Mouse (Mus musculus): Measurements from ENCODE around the gene Jkamp. TPM values are rescaled to one million over a fixed set of nuclear protein-coding genes. Genes with fewer than 3 reads are reported as not detected.

Gene Jkamp
- polyA plus RNA-seq, 1 experiment from 2014 or later, result 63.0 TPM

- Histone ChIP-seq H3K27ac (ENCODE audit: poor library complexity, severe bottlenecking) (peak overlapping the region; percentile 93), H3K9me3 (replicated peaks) (no peaks in the 10 kb centered on the region), H3K9ac (peak overlapping the region; percentile 78), H3K27me3 (replicated peaks) (no peaks in the 10 kb centered on the region), H3K4me3 (peak overlapping the region; percentile 67), H3K36me3 (peaks cover 9% of the 10 kb centered on the region), H3K4me1 (replicated peaks) (peaks cover 26% of the 10 kb centered on the region), H3K4me2 (peak overlapping the region; percentile 73)
- WGBS, result 2% methylated on average over 18 of the region's 18 CpGs
- ATAC-seq (ENCODE audit: insufficient number of reproducible peaks, low FRiP score), result no peak
These were observed 907 bp downstream of the Jkamp start for GRCm38 (mm10) chr12:72086166-72086825.

GRCm38 (mm10) chr12:72089802-72090201 is 4.4 kb downstream of the Jkamp start:
- Histone ChIP-seq H3K36me3 (peaks cover 42% of the 10 kb centered on the region), H3K4me3 (no peak overlapping the region), H3K4me1 (replicated peaks) (peaks cover 12% of the 10 kb centered on the region; the same call in 1 of the 2 replicates), H3K9me3 (replicated peaks) (no peaks in the 10 kb centered on the region), H3K27me3 (replicated peaks) (no peaks in the 10 kb centered on the region), H3K27ac (ENCODE audit: poor library complexity, severe bottlenecking) (no peak overlapping the region), H3K9ac (no peak overlapping the region), H3K4me2 (no peak overlapping the region)
- 88% methylated on average over 4 of the region's 4 CpGs for WGBS
- ATAC-seq (ENCODE audit: insufficient number of reproducible peaks, low FRiP score), result no peak

- Histone ChIP-seq H3K4me2 (no peak overlapping the region), H3K9ac (no peak overlapping the region), H3K27me3 (replicated peaks) (no peaks in the 10 kb centered on the region), H3K36me3 (peaks cover 74% of the 10 kb centered on the region), H3K4me3 (no peak overlapping the region), H3K4me1 (replicated peaks) (no peaks in the 10 kb centered on the region), H3K27ac (ENCODE audit: poor library complexity, severe bottlenecking) (no peak overlapping the region), H3K9me3 (replicated peaks) (no peaks in the 10 kb centered on the region)
- no peak for ATAC-seq (ENCODE audit: insufficient number of reproducible peaks, low FRiP score)
- WGBS, result 94% methylated on average over 8 of the region's 8 CpGs
These were observed 11.6 kb downstream of the Jkamp start for GRCm38 (mm10) chr12:72096966-72097365.

- H3K9me3 ChIP-seq (replicated peaks), result no peaks in the 10 kb centered on the region
- no peak for ATAC-seq (ENCODE audit: insufficient number of reproducible peaks, low FRiP score)
- WGBS, result 77% methylated on average over 6 of the region's 6 CpGs
- H3K27me3 ChIP-seq (replicated peaks), result 0 out of 2 replicates have a peak, but pooled peaks cover 8% of the 10 kb centered on the region
- H3K36me3 ChIP-seq, result peaks cover 22% of the 10 kb centered on the region
- no peak overlapping the region for H3K4me3 ChIP-seq
- no peak overlapping the region for H3K4me2 ChIP-seq
- no peak overlapping the region for H3K27ac ChIP-seq (ENCODE audit: poor library complexity, severe bottlenecking)
- H3K4me1 ChIP-seq (replicated peaks), result peaks cover 3% of the 10 kb centered on the region
- no peak overlapping the region for H3K9ac ChIP-seq
These were observed 17.4 kb downstream of the Jkamp start for GRCm38 (mm10) chr12:72102776-72103175.

GRCm38 (mm10) chr12:72104027-72104426 is 18.6 kb downstream of the Jkamp start:
- peaks cover 16% of the 10 kb centered on the region for H3K36me3 ChIP-seq
- H3K27me3 ChIP-seq (replicated peaks), result 0 out of 2 replicates have a peak, but pooled peaks cover 8% of the 10 kb centered on the region
- no peak overlapping the region for H3K4me2 ChIP-seq
- H3K9me3 ChIP-seq (replicated peaks), result no peaks in the 10 kb centered on the region
- H3K4me1 ChIP-seq (replicated peaks), result peaks cover 3% of the 10 kb centered on the region
- no peak for ATAC-seq (ENCODE audit: insufficient number of reproducible peaks, low FRiP score)
- no peak overlapping the region for H3K9ac ChIP-seq
- H3K27ac ChIP-seq (ENCODE audit: poor library complexity, severe bottlenecking), result no peak overlapping the region
- 77% methylated on average over 5 of the region's 5 CpGs for WGBS
- H3K4me3 ChIP-seq, result no peak overlapping the region

- Histone ChIP-seq H3K27ac (ENCODE audit: poor library complexity, severe bottlenecking) (no peak overlapping the region), H3K4me2 (peak overlapping the region; percentile 52), H3K27me3 (replicated peaks) (0 out of 2 replicates have a peak, but pooled peaks cover 8% of the 10 kb centered on the region), H3K9me3 (replicated peaks) (no peaks in the 10 kb centered on the region), H3K36me3 (peaks cover 15% of the 10 kb centered on the region), H3K9ac (no peak overlapping the region), H3K4me3 (0 out of 2 replicates have a peak overlapping the region, but pooled peaks have one; percentile 6), H3K4me1 (replicated peaks) (peaks cover 3% of the 10 kb centered on the region)
- WGBS, result 14% methylated on average over 14 of the region's 14 CpGs
- ATAC-seq (ENCODE audit: insufficient number of reproducible peaks, low FRiP score), result peak; percentile 51; the same call in 1 of the 2 replicates
These were observed 19.3 kb downstream of the Jkamp start for GRCm38 (mm10) chr12:72104525-72105281.

GRCm38 (mm10) chr12:72115126-72115525 is 29.7 kb downstream of the Jkamp start:
- Histone ChIP-seq H3K4me1 (replicated peaks) (no peaks in the 10 kb centered on the region), H3K4me3 (no peak overlapping the region), H3K36me3 (no peaks in the 10 kb centered on the region), H3K9me3 (replicated peaks) (no peaks in the 10 kb centered on the region), H3K27ac (ENCODE audit: poor library complexity, severe bottlenecking) (no peak overlapping the region), H3K4me2 (no peak overlapping the region), H3K27me3 (replicated peaks) (0 out of 2 replicates have a peak, but pooled peaks cover 7% of the 10 kb centered on the region), H3K9ac (no peak overlapping the region)
- ATAC-seq (ENCODE audit: insufficient number of reproducible peaks, low FRiP score), result no peak
- WGBS, result 71% methylated on average over 6 of the region's 6 CpGs

GRCm38 (mm10) chr12:72115686-72116345 is 30.4 kb downstream of the Jkamp start:
- WGBS, result 75% methylated on average over 22 of the region's 23 CpGs

GRCm38 (mm10) chr12:72129203-72129602 is 43.8 kb downstream of the Jkamp start:
- H3K9ac ChIP-seq, result no peak overlapping the region
- no peaks in the 10 kb centered on the region for H3K27me3 ChIP-seq (replicated peaks)
- H3K4me1 ChIP-seq (replicated peaks), result no peaks in the 10 kb centered on the region
- no peaks in the 10 kb centered on the region for H3K36me3 ChIP-seq
- ATAC-seq (ENCODE audit: insufficient number of reproducible peaks, low FRiP score), result no peak
- no peak overlapping the region for H3K4me2 ChIP-seq
- 88% methylated on average over 10 of the region's 10 CpGs for WGBS
- no peak overlapping the region for H3K4me3 ChIP-seq
- H3K27ac ChIP-seq (ENCODE audit: poor library complexity, severe bottlenecking), result no peak overlapping the region
- 0 out of 2 replicates have a peak, but pooled peaks cover 8% of the 10 kb centered on the region for H3K9me3 ChIP-seq (replicated peaks)

More at GRCm38 (mm10) chr12:72115686-72116345, 30.4 kb downstream of the Jkamp start:
- H3K27ac ChIP-seq (ENCODE audit: poor library complexity, severe bottlenecking), result no peak overlapping the region
- no peak overlapping the region for H3K4me3 ChIP-seq
- no peaks in the 10 kb centered on the region for H3K4me1 ChIP-seq (replicated peaks)
- H3K4me2 ChIP-seq, result no peak overlapping the region
- ATAC-seq (ENCODE audit: insufficient number of reproducible peaks, low FRiP score), result no peak
- 0 out of 2 replicates have a peak, but pooled peaks cover 6% of the 10 kb centered on the region for H3K27me3 ChIP-seq (replicated peaks)
- H3K9ac ChIP-seq, result no peak overlapping the region
- 0 out of 2 replicates have a peak, but pooled peaks cover 1% of the 10 kb centered on the region for H3K9me3 ChIP-seq (replicated peaks)
- no peaks in the 10 kb centered on the region for H3K36me3 ChIP-seq

- Histone ChIP-seq H3K4me2 (no peak overlapping the region), H3K36me3 (no peaks in the 10 kb centered on the region), H3K4me3 (no peak overlapping the region), H3K9me3 (replicated peaks) (no peaks in the 10 kb centered on the region), H3K9ac (no peak overlapping the region), H3K27me3 (replicated peaks) (no peaks in the 10 kb centered on the region), H3K4me1 (replicated peaks) (no peaks in the 10 kb centered on the region), H3K27ac (ENCODE audit: poor library complexity, severe bottlenecking) (no peak overlapping the region)
- no peak for ATAC-seq (ENCODE audit: insufficient number of reproducible peaks, low FRiP score)
- 73% methylated on average over 4 of the region's 4 CpGs for WGBS
These were observed 65.4 kb downstream of the Jkamp start for GRCm38 (mm10) chr12:72150786-72151185.
